ENCODE assay signal across 18 mouse cellular contexts in the genomic region with DNA sequence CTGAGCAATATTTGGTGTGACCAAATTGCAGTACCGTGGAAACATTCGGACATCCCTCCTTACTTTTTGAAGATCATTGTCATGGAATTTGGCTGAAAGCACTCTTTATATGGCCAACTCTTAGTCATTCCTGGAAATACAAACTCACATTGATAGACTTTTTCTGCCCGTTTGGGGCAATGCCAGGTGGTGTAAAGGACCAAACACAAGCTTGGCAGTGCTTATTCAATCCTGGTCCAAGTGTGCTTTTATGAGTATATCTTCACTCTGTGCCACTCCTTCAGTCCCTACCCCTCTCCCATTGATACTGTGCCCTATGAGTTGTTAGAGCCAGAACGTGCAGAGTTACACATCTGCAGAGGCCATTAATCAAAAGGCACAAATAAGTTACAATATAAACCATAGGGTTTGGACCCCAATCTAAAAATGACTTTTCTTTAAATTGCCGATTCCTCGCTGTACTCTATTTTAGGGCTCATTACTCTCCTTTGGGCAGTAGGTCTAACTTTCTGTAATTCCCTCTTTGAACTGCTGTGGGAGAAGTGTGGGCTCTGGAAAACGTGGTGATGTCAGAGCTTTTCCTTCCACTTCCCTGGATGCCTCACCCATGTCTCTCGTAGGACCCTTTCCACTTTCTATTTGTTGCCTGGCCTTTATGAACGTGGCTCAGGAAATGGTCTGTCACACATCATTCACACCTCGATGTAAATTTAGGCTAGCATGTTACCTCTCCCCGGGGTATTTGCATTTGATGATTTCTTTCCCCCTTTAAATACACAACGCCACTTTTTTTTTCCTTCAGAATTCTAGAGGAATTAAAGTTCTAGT.
A peak's percentile ranks its signal among the peaks of the same experiment; 100 is the strongest.
DNase-seq lines count a peak whose midpoint lies in the region; TF ChIP-seq lines count a peak whose summit lies in the region.
"Had no signal": no experiment of that assay in that cellular context is flagged by ENCODE, and none has a peak within 500 bp of the region (broad histone marks: within the 10 kb centered on the region; RNA-seq: fewer than 3 reads in every experiment).

No protein-coding gene starts in this region.

- peak; percentile 1 to 2 for DNase-seq in adrenal gland, postnatal 36 days
- no peak for DNase-seq in adrenal gland, postnatal 4 days (ENCODE audit: low spot score in 2 of 2)
- DNase-seq in kidney, adult 2 months, result peak; percentile 2
- DNase-seq in kidney, adult 9 months, result no peak
- DNase-seq in forelimb bud, embryonic 11.5 days (ENCODE audit: low read depth, low spot score), result peak; percentile 51
- peak; percentile 31 for DNase-seq in skeletal muscle tissue, adult 2 months (ENCODE audit: low read depth, low spot score)
- no peak for DNase-seq in Muller cell, postnatal 12 days (ENCODE audit: inconsistent ontology term)
- DNase-seq: cerebellum, adult 8-10 months; heart, postnatal 4 days; kidney, postnatal 10 days; layer of hippocampus, postnatal 36 days; right cerebral cortex, adult 18-20 months; thymus, postnatal 14 days had no signal

- H3K4me1 ChIP-seq in kidney, adult 2 months (ENCODE audit: control insufficient read depth, insufficient read depth, low read length), result no peaks in the 10 kb centered on the region
- H3K4me1 ChIP-seq: heart, embryonic 15.5 days; liver, embryonic 15.5 days; midbrain, embryonic 12.5 days; neural tube, embryonic 13.5 days had no signal

- TF ChIP-seq POLR2A in kidney, adult 2 months (IDR thresholded peaks at IDR 0.05; ENCODE audit: low read depth, low read length), result no peak

- H3K27ac ChIP-seq in kidney, adult 2 months (ENCODE audit: insufficient read depth, low read depth, low read length), result no peak overlapping the region
- H3K27ac ChIP-seq: heart, embryonic 15.5 days; liver, embryonic 15.5 days; midbrain, embryonic 12.5 days; neural tube, embryonic 13.5 days had no signal

- TF ChIP-seq CTCF in kidney, adult 2 months (conservative IDR thresholded peaks at IDR 0.05; ENCODE audit: insufficient read depth, insufficient read length, low read depth, low read length), result no peak

- H3K36me3 ChIP-seq in kidney, adult 2 months (ENCODE audit: control insufficient read depth, insufficient read depth, low read length), result no peaks in the 10 kb centered on the region
- H3K36me3 ChIP-seq: G1E; heart, embryonic 15.5 days; liver, embryonic 15.5 days; midbrain, embryonic 12.5 days; neural tube, embryonic 13.5 days had no signal

- H3K4me3 ChIP-seq in kidney, adult 2 months (ENCODE audit: insufficient read depth, low read depth, low read length), result no peak overlapping the region
- H3K4me3 ChIP-seq: heart, embryonic 15.5 days; liver, embryonic 15.5 days; midbrain, embryonic 12.5 days; neural tube, embryonic 13.5 days had no signal

- no peaks in the 10 kb centered on the region for H3K27me3 ChIP-seq in kidney, adult 2 months (replicated peaks; ENCODE audit: control insufficient read depth, insufficient read depth, low read length)
- H3K27me3 ChIP-seq: heart, embryonic 15.5 days; liver, embryonic 15.5 days; midbrain, embryonic 12.5 days; neural tube, embryonic 13.5 days had no signal

- WGBS in kidney, adult 2 months, result 61% methylated on average over 12 of the region's 12 CpGs

Comparison
In these comparisons a context has a peak if more than half of its experiments do, and no peak if none do; other contexts are left out.
1. DNase-seq: peak in adrenal gland, postnatal 36 days (2 of 2), kidney, adult 2 months (single experiment), forelimb bud, embryonic 11.5 days (single experiment) and skeletal muscle tissue, adult 2 months (single experiment); none in adrenal gland, postnatal 4 days (0 of 2), kidney, adult 9 months (single experiment) and Muller cell, postnatal 12 days (single experiment).